Mouse (Mus musculus) left cerebral cortex, postnatal 25 days (tissue): ENCODE results near the gene Gm21746. TPM values are rescaled to one million over a fixed set of nuclear protein-coding genes. Genes with fewer than 3 reads are reported as not detected.
"Not testable (repeated sequence)": the region's sequence is repeated elsewhere in the genome, so short reads cannot be mapped to it uniquely, and the experiment has no call there.

Experiments used
- DNase-seq, 2 experiments: peaks; one replicate each; pipeline ENCODE4 v3.0.0; 2022; ENCODE audit warnings: low spot score in 2 of 2, mixed read lengths in 1 of 2
- intact Hi-C: fragments of 180-260 bp; cut with DNase I; formaldehyde crosslinking; loops from one replicate; pipeline ENCODE4 v1.15.1; 2025
- total RNA-seq, 2 experiments: library from RNA; stranded (reverse); gene quantifications; 2 replicates each; pipeline ENCODE4 v1.2.3; 2021

Gene Gm21746
- total RNA-seq, result not detected

DNA sequence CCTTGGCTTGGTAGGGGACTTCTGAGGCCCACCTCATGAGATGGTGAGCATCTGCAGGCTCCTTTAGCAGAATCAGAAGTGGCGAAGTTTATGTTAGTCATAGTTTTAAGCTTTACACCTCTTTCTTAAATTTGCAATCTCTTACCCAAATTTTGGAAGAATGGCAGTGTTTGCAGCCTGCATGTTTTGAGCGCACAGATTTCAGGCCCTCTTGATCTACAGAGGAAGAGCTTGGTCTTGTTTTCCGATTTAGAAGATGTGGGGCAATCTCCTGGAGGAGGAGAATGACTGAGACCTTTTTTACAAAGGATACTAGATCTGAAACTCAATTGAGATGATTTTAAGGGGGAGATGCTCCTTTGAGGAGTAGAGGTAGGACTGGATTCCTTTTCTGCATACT is at the start of gene Gm21746:
Gene Gm21746 (minus strand): TSS at position 101 of the 400 bp plus-strand sequence.
- intact Hi-C loops, result not testable (repeated sequence)

DNA sequence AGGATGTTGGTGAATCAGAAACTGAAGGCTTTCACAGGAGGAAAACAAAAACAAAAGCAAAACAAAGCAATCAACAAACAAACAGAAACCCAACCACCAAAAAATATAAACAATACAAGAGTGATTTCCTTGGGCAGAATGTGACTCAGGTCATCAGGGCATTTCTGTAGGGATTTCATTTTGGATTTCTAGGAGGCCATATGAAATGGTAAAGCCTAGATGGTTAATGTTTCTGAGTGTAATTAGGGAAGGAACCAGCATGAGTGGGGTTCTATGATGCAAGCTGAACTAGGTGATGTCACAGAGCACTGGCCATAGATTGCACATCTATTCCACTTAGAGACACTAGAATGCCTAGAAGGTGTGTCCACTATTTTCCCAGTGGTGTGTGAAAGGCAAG is 29.0 kb upstream of the Gm21746 start, which contains the start of gene Gm20873:
Gene Gm20873 (plus strand): TSS at position 301 of the 400 bp plus-strand sequence.
- intact Hi-C loops, DNase-seq: not testable (repeated sequence)

More for the DNA sequence above, at the start of gene Gm21746:
- DNase-seq, result not testable (repeated sequence)

Other genes starting within 250 kb of the Gm21746 start
- not detected for gene Gm20873, start 29.1 kb upstream of the Gm21746 start, total RNA-seq